Mouse (Mus musculus) lung, postnatal 0 days (tissue): ENCODE data around the gene Sp1.

Experiments
- CTCF ChIP-seq: IDR thresholded peaks from 2 replicates; pipeline ENCODE4 v1.5.1; 2016; ENCODE audit warnings: antibody characterized with exemption, mild to moderate bottlenecking
- EP300 ChIP-seq: IDR thresholded peaks from 2 replicates; pipeline ENCODE4 v1.6.1; 2016; ENCODE audit warnings: antibody characterized with exemption, mild to moderate bottlenecking, control low read depth

- TF ChIP-seq CTCF (no peak), EP300 (no peak)
Observed at GRCm38 (mm10) chr15:102474520-102474919, 68.6 kb downstream of the Sp1 start.
